Mouse (Mus musculus) forebrain, postnatal 0 days (tissue): ENCODE measurements around the gene Fxyd3. TPM values are rescaled to one million over a fixed set of nuclear protein-coding genes. Genes with fewer than 3 reads are reported as not detected.
A peak's percentile ranks its signal among the peaks of the same experiment; 100 is the strongest.

Source experiments
- ATAC-seq: fragments of 200-750 bp; cut with Nextera tagmentation; 2 replicates; pipeline ENCODE4 v1.8.0; 2017; ENCODE audit warnings: mild to moderate bottlenecking, moderate library complexity
- DNase-seq: peaks from one replicate; pipeline ENCODE4 v3.0.0-alpha.2; 2015
- H3K27ac ChIP-seq: fragments of 300-500 bp; sonication (generic); 2 replicates; pipeline ENCODE4 v1.5.1; 2014; ENCODE audit warnings: low read depth, mild to moderate bottlenecking, antibody characterized with exemption, low read length, moderate library complexity, mixed read lengths
- H3K27me3 ChIP-seq: fragments of 300-500 bp; sonication (generic); 2 replicates; pipeline ENCODE4 v1.6.1; 2014; ENCODE audit warnings: mild to moderate bottlenecking, low read length, mixed read lengths; ENCODE audit not compliant: insufficient read depth
- H3K36me3 ChIP-seq: fragments of 300-500 bp; sonication (generic); 2 replicates; pipeline ENCODE4 v1.6.1; 2014; ENCODE audit warnings: mild to moderate bottlenecking, moderate library complexity; ENCODE audit not compliant: insufficient read depth
- H3K4me1 ChIP-seq: fragments of 300-500 bp; sonication (generic); 2 replicates; pipeline ENCODE4 v1.6.1; 2014; ENCODE audit warnings: antibody characterized with exemption; ENCODE audit not compliant: insufficient read depth
- H3K4me2 ChIP-seq: fragments of 300-500 bp; sonication (generic); 2 replicates; pipeline ENCODE4 v1.6.1; 2014; ENCODE audit warnings: low read depth, mild to moderate bottlenecking, moderate library complexity
- H3K4me3 ChIP-seq: fragments of 300-500 bp; sonication (generic); 2 replicates; pipeline ENCODE4 v1.5.1; 2014; ENCODE audit warnings: low read depth, low read length, mixed read lengths
- H3K9ac ChIP-seq: fragments of 300-500 bp; sonication (generic); 2 replicates; pipeline ENCODE4 v1.6.1; 2014; ENCODE audit warnings: mild to moderate bottlenecking
- H3K9me3 ChIP-seq: fragments of 300-500 bp; sonication (generic); 2 replicates; pipeline ENCODE4 v1.6.1; 2016; ENCODE audit warnings: low read length
- CTCF ChIP-seq: sonication (generic); IDR thresholded peaks from 2 replicates; pipeline ENCODE4 v1.5.1; 2016; ENCODE audit warnings: antibody characterized with exemption, control low read depth, low read depth
- WGBS: fragments of 180-500 bp; shearing (Covaris S2); extraction: QIAGEN DNeasy Blood & Tissue Kit; methylation state at CpG from one replicate; pipeline ENCODE4 v1.1.7; 2014; 5-methylcytosine and 5-hydroxymethylcytosine counted together
- polyA plus RNA-seq: library from polyadenylated mRNA; unstranded; fragments of >200 nt; fragmentation: Nextera tagmentation; extraction: Ambion mirVana; gene quantifications from 2 replicates; pipeline ENCODE4 v1.2.1, GENCODE M21; 2015
- total RNA-seq: library from RNA; depleted of rRNA; stranded (reverse); fragments of >200 nt; gene quantifications from 2 replicates; pipeline ENCODE4 v1.2.3, GENCODE M21; 2014

The Fxyd3 gene
- total and polyA plus RNA-seq, 2 experiments from 2014 or later = not detected

DNA sequence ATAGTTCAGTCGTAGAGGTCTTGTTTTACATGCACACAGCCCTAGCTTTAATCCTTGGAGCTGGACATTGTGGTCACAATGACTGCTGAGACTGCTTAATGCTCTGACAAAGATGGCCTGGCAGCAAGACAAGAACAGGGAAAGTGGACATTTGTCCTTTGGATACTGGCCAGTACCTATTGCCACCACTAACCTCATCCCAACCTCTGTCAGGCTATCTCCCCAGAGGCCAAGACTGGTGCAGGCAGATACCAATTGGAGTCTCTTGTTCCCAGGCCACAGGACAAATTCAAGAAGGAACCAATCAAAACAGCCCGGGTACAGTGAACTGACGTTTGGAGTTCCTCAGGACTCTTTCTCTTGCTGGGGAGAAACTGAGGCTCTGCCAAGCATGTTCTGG is 11.7 kb upstream of the Fxyd3 start:
- H3K27me3 ChIP-seq = no peaks in the 10 kb centered on the region
- H3K9ac ChIP-seq = no peak overlapping the region
- ATAC-seq (no peak), DNase-seq (no peak)
- WGBS = 49% methylated on average over 3 of the region's 3 CpGs
- no peaks in the 10 kb centered on the region for H3K36me3 ChIP-seq
- H3K9me3 ChIP-seq = no peaks in the 10 kb centered on the region
- H3K27ac ChIP-seq = no peak overlapping the region
- TF ChIP-seq CTCF = no peak
- no peak overlapping the region for H3K4me3 ChIP-seq
- no peak overlapping the region for H3K4me2 ChIP-seq
- no peaks in the 10 kb centered on the region for H3K4me1 ChIP-seq

DNA sequence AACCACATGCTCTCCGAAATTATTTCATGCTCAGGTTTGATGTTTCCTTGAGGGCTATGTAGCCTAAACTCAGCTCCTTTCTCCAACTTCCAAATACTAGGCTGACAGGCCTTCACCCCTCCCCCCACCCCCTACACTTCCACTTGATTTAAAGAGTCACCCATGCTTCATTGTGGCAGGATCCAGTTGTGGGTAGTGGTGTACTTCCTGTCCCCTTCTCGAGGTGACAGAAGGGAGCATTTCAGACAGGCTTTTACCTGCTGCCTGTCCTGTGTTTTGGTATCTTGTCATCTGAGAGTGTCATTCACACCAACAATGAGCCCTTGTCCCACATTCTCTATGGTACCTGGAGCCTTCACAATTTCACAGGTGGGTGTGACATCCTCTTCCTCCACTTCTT is 10.8 kb upstream of the Fxyd3 start:
- no peak for DNase-seq
- WGBS = 65% methylated on average over 2 of the region's 2 CpGs
- Histone ChIP-seq H3K27ac (no peak overlapping the region), H3K4me2 (no peak overlapping the region), H3K9ac (no peak overlapping the region), H3K27me3 (no peaks in the 10 kb centered on the region), H3K36me3 (no peaks in the 10 kb centered on the region), H3K4me1 (no peaks in the 10 kb centered on the region), H3K9me3 (no peaks in the 10 kb centered on the region), H3K4me3 (no peak overlapping the region)
- no peak for ATAC-seq
- TF ChIP-seq CTCF = no peak

DNA sequence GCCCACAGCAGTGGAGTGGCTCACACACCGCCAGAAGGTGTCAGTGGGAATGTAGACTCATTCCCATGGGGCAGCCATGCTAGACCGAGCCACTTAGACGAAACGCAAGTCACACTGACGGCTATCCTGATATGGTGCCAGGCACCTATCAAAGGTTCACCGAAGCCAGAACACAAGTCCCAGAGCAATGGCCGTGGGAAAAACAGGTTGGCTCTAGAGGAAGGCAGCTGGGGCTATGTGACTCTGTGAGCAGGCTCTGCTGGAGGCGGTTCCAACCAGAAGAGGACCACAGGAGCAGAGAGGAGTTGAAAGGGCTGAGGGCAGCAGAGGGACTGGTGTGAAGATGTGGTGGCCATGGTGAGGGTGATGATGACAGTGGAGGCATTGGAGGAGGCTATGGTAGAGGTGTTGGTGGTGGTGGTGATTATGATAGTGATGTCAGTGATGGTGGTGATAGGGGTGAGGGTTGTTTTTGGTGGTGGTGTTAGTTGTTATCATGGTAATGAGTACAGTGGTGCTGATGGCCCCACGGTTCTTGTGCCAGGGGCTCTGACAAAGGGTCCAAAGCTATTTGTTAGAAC is 9.8 kb upstream of the Fxyd3 start:
- H3K27me3 ChIP-seq = no peaks in the 10 kb centered on the region
- H3K4me2 ChIP-seq = no peak overlapping the region
- no peak overlapping the region for H3K9ac ChIP-seq
- TF ChIP-seq CTCF = no peak
- no peaks in the 10 kb centered on the region for H3K36me3 ChIP-seq
- no peak for DNase-seq
- H3K4me1 ChIP-seq = no peaks in the 10 kb centered on the region
- H3K4me3 ChIP-seq = no peak overlapping the region
- ATAC-seq = no peak
- 92% methylated on average over 9 of the region's 9 CpGs for WGBS
- H3K9me3 ChIP-seq = no peaks in the 10 kb centered on the region
- H3K27ac ChIP-seq = no peak overlapping the region

DNA sequence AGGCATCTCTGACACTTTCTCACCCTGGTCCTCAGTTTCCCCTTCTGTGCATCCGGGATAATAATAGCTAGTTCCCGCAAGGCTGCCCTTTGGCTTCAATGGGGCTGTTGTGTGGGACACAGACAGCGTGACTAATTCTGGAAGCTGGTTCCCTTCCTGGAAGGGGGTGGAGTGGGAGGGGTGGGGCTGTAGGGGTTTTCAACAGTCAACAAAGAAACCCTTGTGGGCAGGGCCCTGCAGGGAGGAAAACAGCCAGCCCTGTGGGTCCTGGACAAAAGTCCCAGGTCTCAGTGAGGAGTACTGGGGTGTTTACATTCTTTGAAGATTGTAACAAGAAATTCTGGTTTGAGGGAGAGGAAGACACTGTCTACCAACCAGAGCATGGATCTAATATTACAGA is 8.7 kb upstream of the Fxyd3 start:
- H3K4me2 ChIP-seq = no peak overlapping the region
- no peaks in the 10 kb centered on the region for H3K27me3 ChIP-seq
- no peak overlapping the region for H3K27ac ChIP-seq
- no peaks in the 10 kb centered on the region for H3K4me1 ChIP-seq
- H3K9ac ChIP-seq = no peak overlapping the region
- no peak for DNase-seq
- ATAC-seq = peak; percentile 43; the same call in 1 of the 2 replicates
- 17% methylated on average over 3 of the region's 3 CpGs for WGBS
- TF ChIP-seq CTCF = no peak
- no peaks in the 10 kb centered on the region for H3K9me3 ChIP-seq
- no peaks in the 10 kb centered on the region for H3K36me3 ChIP-seq
- no peak overlapping the region for H3K4me3 ChIP-seq

DNA sequence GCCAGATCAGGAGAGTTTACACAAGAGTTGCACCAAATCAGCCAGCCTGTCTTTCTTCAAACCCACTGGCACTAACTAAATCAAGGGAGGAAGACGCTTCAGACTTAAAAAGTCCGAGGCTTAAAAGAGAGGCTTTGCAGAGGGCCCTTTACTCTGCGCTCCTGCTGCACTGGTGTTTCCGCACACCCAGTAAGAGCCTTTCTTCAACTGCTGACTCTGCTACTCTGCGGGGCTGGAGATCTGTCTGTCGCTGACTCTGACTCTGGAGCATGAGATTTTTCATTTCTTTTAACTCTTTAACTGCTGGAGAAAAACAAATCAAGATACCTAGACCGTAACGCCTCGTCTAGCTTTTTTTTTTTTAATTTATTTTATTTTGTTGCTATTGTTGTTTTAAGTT is 7.6 kb upstream of the Fxyd3 start:
- Histone ChIP-seq H3K27me3 (no peaks in the 10 kb centered on the region), H3K9me3 (no peaks in the 10 kb centered on the region), H3K4me2 (no peak overlapping the region), H3K27ac (no peak overlapping the region), H3K36me3 (no peaks in the 10 kb centered on the region), H3K4me1 (no peaks in the 10 kb centered on the region), H3K4me3 (no peak overlapping the region), H3K9ac (no peak overlapping the region)
- no peak for DNase-seq
- no peak for ATAC-seq
- TF ChIP-seq CTCF = no peak
- WGBS = 53% methylated on average over 9 of the region's 9 CpGs

DNA sequence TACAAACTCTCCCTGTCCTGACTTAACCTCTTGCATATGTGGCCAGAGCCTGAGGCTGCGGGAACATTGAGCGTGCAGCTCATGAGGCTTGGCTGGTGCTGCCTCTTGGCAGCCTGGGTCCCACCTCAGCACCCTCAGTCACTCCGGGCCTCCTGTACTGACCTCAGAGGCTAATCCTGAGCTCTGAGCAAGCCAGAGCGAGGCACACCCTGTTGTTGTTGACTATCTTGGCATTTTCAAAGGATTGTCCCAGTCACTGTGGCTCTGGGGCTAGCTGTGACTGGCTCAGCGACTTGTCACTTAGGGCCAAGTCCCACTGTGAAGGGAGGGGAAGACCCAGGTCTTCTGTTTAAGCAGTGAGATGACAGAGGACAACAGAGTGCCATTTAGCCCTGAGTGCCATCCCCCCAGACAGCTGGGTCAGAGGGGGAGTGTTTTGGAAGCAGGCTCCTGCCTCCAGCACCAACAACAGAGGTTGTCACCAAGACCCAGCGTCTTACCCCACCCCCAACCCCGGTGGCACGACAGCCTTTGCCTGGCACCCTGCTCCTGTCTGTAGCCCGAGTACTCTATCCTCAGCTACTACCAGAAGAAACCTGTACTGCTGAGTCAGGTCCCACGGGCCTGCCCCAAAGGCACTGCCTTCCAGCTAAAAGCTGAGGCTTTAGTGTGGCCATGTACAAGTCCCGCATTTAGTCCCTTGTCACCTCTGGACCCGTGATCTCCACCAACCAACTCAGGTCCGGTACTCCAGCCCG is 6.5 kb upstream of the Fxyd3 start:
- Histone ChIP-seq H3K27me3 (no peaks in the 10 kb centered on the region), H3K4me1 (no peaks in the 10 kb centered on the region), H3K36me3 (no peaks in the 10 kb centered on the region), H3K9ac (no peak overlapping the region), H3K4me3 (no peak overlapping the region), H3K4me2 (no peak overlapping the region), H3K27ac (no peak overlapping the region), H3K9me3 (no peaks in the 10 kb centered on the region)
- TF ChIP-seq CTCF = no peak
- WGBS = 68% methylated on average over 14 of the region's 14 CpGs
- ATAC-seq (peak; percentile 42), DNase-seq (no peak)

DNA sequence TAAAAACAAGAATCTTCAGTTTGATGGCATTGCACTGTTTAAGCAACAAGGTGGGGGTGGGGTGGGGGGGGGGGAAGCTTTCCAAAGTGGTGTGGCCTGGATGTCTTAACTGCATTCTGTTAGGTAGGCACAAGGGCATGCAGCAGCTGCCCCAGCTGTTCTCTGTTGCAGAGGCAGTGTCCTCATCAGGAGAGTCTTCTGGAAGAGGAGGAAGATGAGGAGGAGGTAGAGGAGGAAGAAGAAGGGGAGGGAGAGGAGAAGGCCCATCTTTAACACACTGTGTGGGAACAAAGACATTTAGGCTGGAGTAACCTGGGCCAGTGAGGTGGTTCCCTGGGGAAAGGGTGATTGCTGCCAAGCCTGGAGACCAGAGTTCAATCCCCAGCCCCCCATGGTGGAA is 5.6 kb upstream of the Fxyd3 start:
- no peak overlapping the region for H3K4me2 ChIP-seq
- no peak overlapping the region for H3K9ac ChIP-seq
- ATAC-seq (no peak), DNase-seq (no peak)
- H3K9me3 ChIP-seq = no peaks in the 10 kb centered on the region
- TF ChIP-seq CTCF = no peak
- no peaks in the 10 kb centered on the region for H3K4me1 ChIP-seq
- no peaks in the 10 kb centered on the region for H3K27me3 ChIP-seq
- H3K27ac ChIP-seq = no peak overlapping the region
- H3K4me3 ChIP-seq = no peak overlapping the region
- H3K36me3 ChIP-seq = no peaks in the 10 kb centered on the region
